Mouse (Mus musculus) gastrocnemius, postnatal 4 days (tissue): ENCODE data around the gene Rnf220. TPM values are rescaled to one million over a fixed set of nuclear protein-coding genes. Genes with fewer than 3 reads are reported as not detected.

Experiments used
- DNase-seq, 2 experiments: peaks; one replicate each; pipeline ENCODE4 v3.0.0; 2021 to 2022; ENCODE audit warnings: low spot score in 2 of 2, mixed read lengths in 2 of 2
- total RNA-seq, 2 experiments: library from RNA; stranded (reverse); gene quantifications; 2 replicates each; pipeline ENCODE4 v1.2.3; 2021

Rnf220 gene
- total RNA-seq, 2 experiments from 2014 or later: 65.9 to 69.9 TPM

DNA sequence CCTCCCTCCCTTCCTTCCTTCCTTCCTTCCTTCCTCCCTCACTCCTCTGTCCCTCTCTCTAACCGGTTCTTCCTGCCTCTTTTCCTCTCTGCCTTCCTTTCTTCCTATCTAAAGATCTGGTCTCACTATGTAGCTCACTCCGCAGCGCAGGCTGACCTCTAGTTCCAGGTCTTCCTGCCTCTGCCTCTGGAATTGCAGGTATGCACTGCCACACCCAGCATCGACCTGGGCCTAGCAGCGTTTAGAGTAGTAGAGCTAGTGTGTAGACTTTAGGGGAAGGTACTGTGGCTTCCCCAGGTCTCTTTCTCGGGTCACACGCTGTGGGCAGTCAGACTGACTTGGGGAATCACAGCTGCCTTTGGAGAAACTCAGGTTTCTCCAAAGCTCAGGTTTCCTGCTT, 191.4 kb downstream of the Rnf220 start:
- DNase-seq: no peak

- no peak for DNase-seq
Observed at GRCm38 (mm10) chr4:117304239-117305025, 192.4 kb downstream of the Rnf220 start.

- no peak for DNase-seq
Observed at GRCm38 (mm10) chr4:117303581-117304238, 193.1 kb downstream of the Rnf220 start.

DNA sequence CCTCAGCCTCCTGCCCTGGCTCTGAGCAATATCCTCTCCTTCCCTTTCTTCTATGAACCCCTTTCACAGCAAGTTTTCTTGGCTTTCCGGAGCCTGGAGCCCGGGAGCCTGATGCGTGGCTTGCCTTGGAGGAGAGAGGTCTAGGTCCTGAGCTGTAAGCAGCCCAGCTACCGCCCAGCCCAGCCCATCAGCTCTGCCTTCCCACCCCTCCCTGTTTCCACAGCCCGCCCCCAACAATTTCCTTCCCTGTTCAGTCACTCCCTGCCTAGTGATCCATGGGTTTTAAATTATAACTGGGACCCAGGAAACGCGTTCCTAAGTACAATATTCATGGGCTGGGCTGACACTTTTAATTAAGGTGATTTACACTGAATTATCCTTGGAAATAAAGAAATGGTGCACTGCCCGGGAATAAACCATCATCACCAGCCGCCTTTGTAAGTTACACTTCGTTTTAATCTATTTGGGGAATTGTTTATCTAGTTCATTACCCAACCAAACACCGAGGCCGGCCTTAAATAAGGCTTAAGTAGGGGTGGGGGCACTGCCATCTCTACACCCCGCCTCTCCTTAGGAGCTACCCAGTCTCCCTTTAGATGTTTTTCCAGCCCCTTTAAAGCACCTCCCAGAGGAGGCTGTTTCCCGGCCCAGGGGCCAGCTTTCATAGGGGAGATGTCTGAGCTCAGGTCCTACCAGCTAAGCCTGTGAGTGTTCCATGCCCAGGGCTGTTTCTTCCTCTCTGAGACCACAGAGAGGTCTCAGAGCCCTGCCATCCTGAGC, 194.6 kb downstream of the Rnf220 start:
- no peak for DNase-seq

- DNase-seq: no peak
Observed at GRCm38 (mm10) chr4:117299921-117300320, 196.9 kb downstream of the Rnf220 start.

DNA sequence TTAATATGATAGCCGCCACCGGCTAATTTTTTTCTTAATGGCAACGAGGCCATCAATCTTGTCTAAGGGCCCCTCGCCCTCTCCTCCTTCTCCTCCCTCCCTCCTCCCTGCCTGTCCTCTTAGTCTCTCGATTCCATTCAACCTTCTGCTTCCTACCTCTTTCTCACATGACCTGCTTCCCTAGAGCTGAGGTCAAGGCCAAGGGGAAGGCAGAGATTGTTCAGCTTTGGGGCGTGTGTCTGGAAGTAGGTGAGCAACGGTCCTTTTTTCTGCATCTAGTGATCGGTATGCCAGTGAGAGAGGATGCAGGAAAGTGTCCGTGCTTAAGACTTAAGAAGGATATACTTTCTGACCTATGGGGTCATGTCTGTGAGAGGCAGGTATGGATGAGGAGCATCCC, 199.0 kb downstream of the Rnf220 start:
- DNase-seq: no peak

GRCm38 (mm10) chr4:117296849-117297593, 199.8 kb downstream of the Rnf220 start:
- DNase-seq: no peak

DNA sequence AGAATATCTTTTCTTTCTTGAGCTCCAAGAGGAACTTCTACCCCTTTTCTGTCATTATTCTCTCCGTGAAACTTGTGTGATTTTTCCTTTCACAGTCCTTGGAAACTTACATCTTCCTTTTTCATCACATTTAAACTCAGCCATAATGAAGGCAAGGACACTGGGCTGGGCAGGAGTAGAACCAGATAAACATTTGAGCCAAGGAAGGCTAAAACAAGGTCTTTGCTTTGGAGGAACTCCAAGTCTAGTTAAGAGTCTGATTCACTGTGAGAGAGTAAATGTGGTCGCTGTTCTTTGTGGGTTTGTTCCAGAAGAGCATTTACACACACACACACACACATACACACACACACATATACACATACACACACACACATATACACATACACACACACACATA, 205.2 kb downstream of the Rnf220 start:
- no peak for DNase-seq

DNA sequence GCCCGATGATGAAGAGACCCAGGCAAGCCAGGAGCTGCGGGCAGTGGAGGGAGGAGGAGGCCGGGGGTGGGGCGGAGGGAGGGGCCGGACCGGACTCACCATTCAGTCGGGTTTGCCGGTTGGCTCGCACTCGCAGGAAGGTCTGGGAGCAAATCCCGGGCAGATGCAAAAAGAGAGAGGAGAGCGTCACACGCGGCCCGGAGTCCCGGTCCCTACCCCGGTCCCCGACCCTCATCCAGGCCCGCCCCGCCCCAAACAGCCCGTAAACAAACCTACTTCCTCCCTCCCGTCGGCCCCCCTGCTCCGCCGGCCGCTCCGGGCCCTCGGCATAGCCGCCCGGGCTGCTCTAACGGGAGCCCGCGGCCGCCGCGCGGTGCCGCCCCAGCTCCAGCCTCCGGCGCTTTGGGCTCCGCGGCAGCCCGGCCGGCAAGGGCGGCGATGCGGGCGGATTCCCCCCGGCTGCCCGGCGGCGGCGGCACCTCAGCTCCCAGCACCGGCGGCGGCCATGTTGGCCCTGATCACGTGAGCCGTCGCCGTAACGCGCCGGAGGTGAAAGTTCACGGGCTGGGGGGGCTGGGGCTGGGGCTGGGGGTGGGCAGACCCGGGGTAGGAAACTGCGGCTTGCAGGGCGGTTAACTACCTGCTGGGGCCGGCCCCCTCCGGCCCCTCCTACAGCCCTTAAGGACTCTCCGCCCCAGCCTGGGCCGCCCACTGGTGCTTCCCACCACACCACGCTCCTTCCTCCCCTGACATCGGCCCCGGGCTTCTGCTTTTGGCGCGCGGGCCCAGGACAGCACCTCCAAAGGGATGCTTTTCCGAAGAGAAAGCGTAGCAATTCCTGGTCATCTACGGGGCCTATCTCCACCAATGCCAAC, 207.7 kb downstream of the Rnf220 start:
- DNase-seq: peak; percentile 68 to 83

- DNase-seq: no peak
Observed at GRCm38 (mm10) chr4:117288277-117288926, 208.4 kb downstream of the Rnf220 start.

DNA sequence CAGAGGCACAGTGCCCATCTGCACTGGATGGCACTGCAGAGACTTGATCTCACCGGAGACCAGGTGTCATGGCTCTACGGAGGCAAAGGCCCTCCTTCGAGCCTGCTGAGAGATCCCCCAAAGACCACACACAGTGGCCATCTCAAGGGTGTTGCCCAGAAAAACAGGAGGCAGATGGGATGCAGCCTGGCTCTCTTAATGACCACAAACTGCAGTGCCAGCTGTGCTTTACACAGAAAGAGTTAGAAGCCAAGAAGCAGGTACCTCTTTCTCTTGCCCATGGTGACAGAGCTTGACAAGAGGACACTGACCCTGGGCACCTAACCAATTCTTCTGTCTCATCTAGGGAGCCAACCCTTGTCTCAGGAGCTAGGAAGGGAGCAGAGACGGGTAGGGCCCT, 212.5 kb downstream of the Rnf220 start:
- DNase-seq: no peak

DNA sequence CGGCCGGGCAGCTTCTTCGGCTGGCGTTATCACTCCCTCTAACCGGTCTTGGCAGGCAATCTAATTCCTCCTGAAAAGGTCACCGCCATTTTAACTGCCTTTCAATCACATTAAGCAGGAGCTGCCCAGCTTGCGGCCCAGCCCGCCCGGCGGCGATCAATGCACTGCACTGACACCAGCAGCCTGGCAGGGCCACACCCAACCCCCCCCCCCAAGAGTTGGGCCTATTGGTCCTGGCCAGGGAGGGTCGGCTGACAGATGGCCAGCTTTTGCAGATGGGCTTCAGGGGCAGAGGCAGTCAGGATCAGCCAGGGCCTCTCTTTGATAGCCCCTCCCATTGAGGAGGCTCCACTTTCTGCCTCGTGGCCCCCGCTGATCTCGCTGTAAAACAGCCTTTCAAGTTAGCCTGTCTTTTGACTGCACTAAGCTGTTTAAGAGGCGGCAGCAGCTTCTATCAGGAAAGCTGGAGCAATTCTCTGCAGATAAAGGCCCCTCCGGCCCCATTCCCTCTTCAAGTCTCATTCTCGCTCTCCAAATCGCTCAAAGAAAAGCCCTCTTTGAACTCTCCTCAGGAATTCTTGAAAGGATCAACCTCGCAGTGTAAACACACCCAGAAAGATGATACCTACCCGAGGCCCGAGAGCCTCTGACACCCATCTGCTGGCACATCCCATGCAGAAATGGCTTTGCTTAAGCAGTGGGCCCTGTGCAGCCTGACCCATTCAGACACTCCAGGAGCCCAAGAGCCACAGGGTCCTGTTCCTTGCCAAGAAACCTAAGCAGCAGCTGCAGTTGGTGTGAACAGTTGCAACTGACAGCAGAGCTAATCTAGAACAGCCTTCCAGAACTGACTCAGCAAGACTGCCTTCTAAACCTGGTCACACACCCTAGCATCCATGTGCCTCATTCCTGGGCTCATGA, 213.3 kb downstream of the Rnf220 start:
- DNase-seq: no peak

GRCm38 (mm10) chr4:117281090-117281845, 215.6 kb downstream of the Rnf220 start:
- no peak for DNase-seq

GRCm38 (mm10) chr4:117280397-117280930, 216.4 kb downstream of the Rnf220 start:
- DNase-seq: no peak

GRCm38 (mm10) chr4:117279253-117279642, 217.6 kb downstream of the Rnf220 start:
- no peak for DNase-seq

GRCm38 (mm10) chr4:117278381-117279252, 218.2 kb downstream of the Rnf220 start:
- no peak for DNase-seq

DNA sequence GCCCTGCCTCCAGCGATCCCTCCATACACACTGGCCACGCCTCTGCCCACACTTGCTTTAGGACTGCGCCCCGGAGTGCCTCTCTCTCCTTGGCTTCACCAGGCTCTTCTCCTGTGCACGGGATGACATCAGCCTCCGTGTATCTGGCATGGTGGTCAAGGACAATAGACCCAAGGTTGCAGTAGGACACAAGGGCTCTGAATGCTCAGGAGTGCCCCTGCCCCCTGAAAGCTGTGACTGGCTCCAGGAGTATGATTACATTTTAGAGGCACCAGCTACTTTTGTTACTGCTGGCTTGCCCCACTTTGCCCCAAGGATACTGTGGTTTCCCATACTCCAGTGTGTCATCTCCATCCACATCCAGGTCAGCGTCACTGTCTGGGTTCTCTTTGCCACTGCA, 219.2 kb downstream of the Rnf220 start:
- no peak for DNase-seq
